ENCODE assay signal across 21 mouse cellular contexts in the genomic region with DNA sequence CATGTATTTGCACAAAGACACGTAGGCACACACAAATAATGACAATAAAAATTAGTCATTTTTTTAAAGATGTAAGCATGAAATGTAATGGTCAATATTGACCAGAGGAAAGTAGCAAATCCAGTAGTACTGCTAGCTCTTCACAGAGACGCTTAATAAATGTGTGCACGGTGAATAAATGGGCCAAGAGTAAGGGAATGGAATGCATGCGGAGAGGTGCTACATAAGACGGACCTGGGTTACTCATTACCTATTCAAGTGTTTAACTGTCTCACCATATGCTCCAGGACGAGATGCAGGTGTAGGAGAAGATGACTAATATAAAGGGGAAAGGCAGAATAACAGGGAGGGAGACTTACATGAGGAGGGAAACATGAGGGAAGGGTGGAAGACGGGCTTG.
A peak's percentile ranks its signal among the peaks of the same experiment; 100 is the strongest.
DNase-seq lines count a peak whose midpoint lies in the region; ATAC-seq and TF ChIP-seq lines count a peak whose summit lies in the region.
"Had no signal": no experiment of that assay in that cellular context is flagged by ENCODE, and none has a peak within 500 bp of the region (broad histone marks: within the 10 kb centered on the region; RNA-seq: fewer than 3 reads in every experiment).

No protein-coding gene starts in this region.

- no peak overlapping the region for H3K27ac ChIP-seq in lung, embryonic 14.5 days (ENCODE audit: low read depth)
- peak overlapping the region; percentile 21; the same call in 1 of the 2 replicates for H3K27ac ChIP-seq in lung, embryonic 16.5 days (ENCODE audit: low read length)
- H3K27ac ChIP-seq: embryonic facial prominence, embryonic 13.5 days; embryonic facial prominence, embryonic 15.5 days; forebrain, embryonic 10.5 days; forebrain, embryonic 12.5 days had no signal

- no peaks in the 10 kb centered on the region for H3K4me1 ChIP-seq in lung, embryonic 14.5 days (ENCODE audit: insufficient read depth)
- H3K4me1 ChIP-seq in lung, embryonic 16.5 days (replicated peaks; ENCODE audit: control insufficient read depth, insufficient read depth, low read length), result no peaks in the 10 kb centered on the region
- no peaks in the 10 kb centered on the region for H3K4me1 ChIP-seq in lung, adult 2 months (ENCODE audit: control insufficient read depth, insufficient read depth, low read length)
- H3K4me1 ChIP-seq: forebrain, embryonic 10.5 days had no signal

- 66% methylated on average over 7 of the region's 7 CpGs for WGBS in lung, embryonic 14.5 days
- WGBS in lung, embryonic 16.5 days, result 57% methylated on average over 7 of the region's 7 CpGs
- 68% methylated on average over 7 of the region's 7 CpGs for WGBS in lung, adult 2 months

- H3K36me3 ChIP-seq in lung, embryonic 14.5 days (ENCODE audit: insufficient read depth), result no peaks in the 10 kb centered on the region
- H3K36me3 ChIP-seq in lung, embryonic 16.5 days (ENCODE audit: control insufficient read depth, insufficient read depth, low read length), result no peaks in the 10 kb centered on the region
- H3K36me3 ChIP-seq: embryonic facial prominence, embryonic 13.5 days; embryonic facial prominence, embryonic 15.5 days; forebrain, embryonic 10.5 days; forebrain, embryonic 12.5 days had no signal

- no peak for TF ChIP-seq POLR2A in lung, adult 2 months (IDR thresholded peaks at IDR 0.05; ENCODE audit: borderline replicate concordance, extremely low read depth, low read depth, low read length)

- no peaks in the 10 kb centered on the region for H3K27me3 ChIP-seq in lung, embryonic 14.5 days (ENCODE audit: insufficient read depth, low read length)
- H3K27me3 ChIP-seq in lung, embryonic 16.5 days (ENCODE audit: control insufficient read depth, insufficient read depth, low read depth, low read length), result no peaks in the 10 kb centered on the region
- H3K27me3 ChIP-seq: embryonic facial prominence, embryonic 13.5 days; embryonic facial prominence, embryonic 15.5 days; forebrain, embryonic 12.5 days had no signal

- H3K9me3 ChIP-seq in lung, embryonic 14.5 days (ENCODE audit: low read depth, low read length), result no peaks in the 10 kb centered on the region
- peaks cover 4% of the 10 kb centered on the region; the same call in 1 of the 2 replicates for H3K9me3 ChIP-seq in lung, embryonic 16.5 days (ENCODE audit: control insufficient read depth, low read length)
- H3K9me3 ChIP-seq: embryonic facial prominence, embryonic 13.5 days; embryonic facial prominence, embryonic 15.5 days; forebrain, embryonic 10.5 days; forebrain, embryonic 12.5 days had no signal

- H3K4me2 ChIP-seq in lung, embryonic 14.5 days, result no peak overlapping the region
- H3K4me2 ChIP-seq in lung, embryonic 16.5 days (ENCODE audit: low read depth, low read length), result no peak overlapping the region
- H3K4me2 ChIP-seq: embryonic facial prominence, embryonic 13.5 days; embryonic facial prominence, embryonic 15.5 days; forebrain, embryonic 12.5 days had no signal

- ATAC-seq in lung, embryonic 14.5 days (ENCODE audit: insufficient read depth), result peak; percentile 65; the same call in 1 of the 2 replicates
- peak; percentile 89 for ATAC-seq in lung, embryonic 16.5 days (ENCODE audit: low read depth)
- ATAC-seq: forebrain, embryonic 14.5 days; forebrain, embryonic 16.5 days had no signal

- no peak for TF ChIP-seq CTCF in lung, embryonic 14.5 days (IDR thresholded peaks at IDR 0.05; ENCODE audit: low read depth)
- no peak for TF ChIP-seq CTCF in lung, adult 2 months (IDR thresholded peaks at IDR 0.05; ENCODE audit: insufficient read depth, low read length)

- DNase-seq in lung, embryonic 14.5 days, result peak; percentile 41
- DNase-seq in lung, postnatal 14 days, result no peak
- no peak for DNase-seq in lung, adult 2 months
- DNase-seq: adrenal gland, adult 2 months; adrenal gland, postnatal 10 days; adrenal gland, postnatal 25 days; cerebellum, adult 11 months; cerebellum, adult 18-20 months; cerebellum, adult 8-10 months; cerebellum, adult 9-11 months; cerebellum, postnatal 14 days; cerebellum, postnatal 36 days; embryo, embryonic 11 days had no signal

- H3K4me3 ChIP-seq in lung, embryonic 14.5 days (ENCODE audit: low read depth, low read length), result no peak overlapping the region
- H3K4me3 ChIP-seq in lung, embryonic 16.5 days (ENCODE audit: low read length), result no peak overlapping the region
- no peak overlapping the region for H3K4me3 ChIP-seq in lung, adult 2 months (replicated peaks; ENCODE audit: extremely low read depth, low read depth, low read length)
- H3K4me3 ChIP-seq: embryonic facial prominence, embryonic 13.5 days; embryonic facial prominence, embryonic 15.5 days; erythroblast, embryonic 14.5 days; forebrain, embryonic 10.5 days; forebrain, embryonic 12.5 days had no signal

- no peak overlapping the region for H3K9ac ChIP-seq in lung, embryonic 14.5 days
- H3K9ac ChIP-seq in lung, embryonic 16.5 days (ENCODE audit: low read length), result no peak overlapping the region
- H3K9ac ChIP-seq: embryonic facial prominence, embryonic 13.5 days; embryonic facial prominence, embryonic 15.5 days; forebrain, embryonic 12.5 days had no signal
